Mouse (Mus musculus): ENCODE measurements around the gene Ube2s.
"Not testable (repeated sequence)": the region's sequence is repeated elsewhere in the genome, so short reads cannot be mapped to it uniquely, and the experiment has no call there.

Gene Ube2s

DNA sequence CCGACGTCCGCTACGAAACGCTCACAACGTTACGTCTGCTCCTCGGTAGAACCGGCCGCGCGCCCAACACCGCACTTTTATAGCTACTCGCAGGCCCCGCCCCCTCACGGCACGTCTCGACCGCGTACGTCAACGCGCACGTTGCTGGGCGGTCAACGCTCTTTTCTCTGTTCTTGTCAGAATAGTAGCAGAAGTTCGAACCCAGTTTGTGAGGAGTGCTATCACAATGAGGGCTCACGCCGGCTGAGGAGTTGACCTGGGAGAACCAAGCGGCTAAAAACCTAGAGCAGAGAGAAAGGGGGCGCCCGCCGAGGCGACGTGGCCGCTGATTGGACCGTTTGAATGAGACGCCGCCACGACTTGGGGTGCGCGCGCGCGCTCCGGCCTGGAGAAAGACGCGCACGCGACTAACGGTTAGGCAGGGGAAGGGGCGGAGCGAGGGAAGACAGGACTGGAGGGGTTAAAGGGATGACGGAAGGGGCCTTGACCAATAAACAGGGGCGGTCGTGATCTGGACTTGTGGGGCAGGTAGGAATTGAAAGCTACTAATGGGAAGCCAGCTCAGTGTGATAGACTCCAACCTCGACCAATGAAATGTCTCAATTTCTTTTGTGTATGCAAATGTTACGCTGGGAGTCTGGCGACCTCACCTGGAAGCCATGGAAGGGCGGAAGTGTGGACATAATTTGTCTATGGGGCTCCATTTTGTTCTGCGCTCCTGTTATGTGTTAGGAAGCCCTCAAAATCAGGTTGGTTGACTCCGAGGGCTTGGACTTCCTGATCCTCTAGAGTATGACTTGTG lies at the start of gene Ube2s:
Gene Ube2s (minus strand): TSS at position 288 of the 802 bp plus-strand sequence.
- peak; percentile 99 for DNase-seq (ENCODE audit: low read depth, low spot score)

DNA sequence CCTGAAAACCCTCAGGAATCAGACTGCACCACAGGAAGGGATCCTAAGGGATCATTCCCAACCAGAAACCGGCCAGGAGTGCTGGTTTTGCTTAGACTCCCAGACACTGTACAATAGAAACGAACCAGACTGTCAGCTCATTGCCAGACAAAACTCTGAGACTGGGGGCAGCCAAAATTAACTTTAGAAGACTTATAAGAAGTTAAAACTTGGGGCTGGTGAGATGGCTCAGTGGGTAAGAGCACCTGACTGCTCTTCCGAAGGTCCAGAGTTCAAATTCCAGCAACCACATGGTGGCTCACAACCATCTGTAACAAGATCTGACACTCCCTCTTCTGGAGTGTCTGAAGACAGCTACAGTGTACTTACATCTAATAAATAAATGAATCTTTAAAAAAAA lies 48.5 kb upstream of the Ube2s start:
- not testable (repeated sequence) for DNase-seq (ENCODE audit: low read depth, low spot score)

DNA sequence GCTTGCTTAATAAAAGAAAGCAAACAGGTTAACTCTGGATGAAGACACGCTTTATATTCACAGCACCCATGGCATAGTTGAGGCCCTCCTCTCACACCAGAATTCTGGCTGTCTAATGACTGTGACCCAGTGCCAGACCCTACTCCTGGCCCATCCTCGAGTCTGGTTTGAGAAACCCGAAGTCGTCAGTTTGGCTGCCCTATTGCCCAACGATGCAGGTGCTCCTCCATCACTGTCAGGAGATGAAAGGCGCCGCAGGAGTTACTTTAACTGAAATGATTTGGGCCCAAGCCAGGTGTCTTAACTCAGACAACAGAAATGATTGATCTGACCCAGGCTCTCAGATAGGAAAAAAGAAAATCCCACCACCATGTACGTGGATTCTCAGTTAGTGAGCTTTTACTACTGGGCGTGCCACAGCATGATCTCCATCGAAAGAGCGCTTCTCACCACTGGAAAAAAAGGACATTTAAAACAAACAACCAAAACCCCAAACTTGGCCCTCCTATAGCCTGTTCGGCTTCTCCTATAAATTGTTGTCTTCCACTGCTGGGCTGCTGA lies 47.1 kb upstream of the Ube2s start:
- DNase-seq (ENCODE audit: low read depth, low spot score), result no peak

DNA sequence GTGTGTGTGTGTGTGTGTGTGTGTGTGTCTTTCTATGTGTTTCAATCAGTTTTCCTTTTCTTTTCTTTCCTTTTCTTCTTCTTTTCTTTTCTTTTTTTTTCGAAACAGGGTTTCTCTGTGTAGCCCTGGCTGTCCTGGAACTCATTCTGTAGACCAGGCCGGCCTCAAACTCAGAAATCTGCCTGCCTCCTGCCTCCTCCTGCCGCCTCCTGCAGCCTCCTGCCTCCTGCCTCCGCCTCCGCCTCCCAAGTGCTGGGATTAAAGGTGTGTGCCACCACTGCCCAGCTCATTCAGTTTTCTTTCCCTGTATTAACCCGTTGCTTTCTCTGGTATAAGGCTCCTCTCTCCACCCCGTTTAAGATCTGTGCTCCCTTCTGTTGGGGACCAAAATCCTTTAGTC lies 44.9 kb upstream of the Ube2s start:
- DNase-seq (ENCODE audit: low read depth, low spot score), result no peak

DNA sequence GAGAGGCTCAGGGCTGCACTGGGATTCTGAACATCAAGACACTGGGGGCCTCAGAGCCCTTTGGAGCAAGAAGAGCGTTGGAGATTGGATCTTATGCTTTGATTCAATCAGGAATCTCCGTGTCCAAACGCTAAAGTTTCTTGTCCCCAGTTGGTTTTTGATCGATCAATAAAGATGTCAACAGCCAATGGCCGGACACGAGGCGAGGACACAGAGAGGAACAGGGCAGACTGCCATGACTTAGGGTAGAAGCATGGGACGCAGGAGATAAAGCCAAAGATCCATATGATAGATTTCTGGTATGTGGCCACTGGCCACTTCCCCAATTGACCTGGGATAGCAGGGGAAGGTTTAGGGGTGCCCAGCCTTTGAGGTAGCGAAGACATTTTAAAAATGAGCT lies 44.1 kb upstream of the Ube2s start:
- no peak for DNase-seq (ENCODE audit: low read depth, low spot score)

DNA sequence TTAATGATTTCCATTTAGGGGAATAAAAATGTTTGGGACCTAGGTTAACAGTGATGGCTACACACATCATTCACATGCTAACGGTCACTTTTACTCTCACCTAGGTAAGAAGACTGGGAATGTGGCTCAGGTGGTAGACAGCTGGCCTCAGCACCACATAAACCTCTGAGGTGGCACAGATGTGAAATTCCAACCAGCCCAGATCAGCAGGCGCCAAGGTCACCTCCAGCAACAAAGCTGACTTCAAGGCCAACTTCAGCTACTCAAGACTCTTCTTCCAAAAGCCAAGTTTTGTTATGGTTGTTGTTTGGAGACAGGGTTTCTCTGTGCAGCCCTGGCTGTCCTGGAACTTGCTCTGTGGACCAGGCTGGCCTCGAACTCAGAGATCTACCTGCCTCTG lies 41.2 kb upstream of the Ube2s start:
- no peak for DNase-seq (ENCODE audit: low read depth, low spot score)

DNA sequence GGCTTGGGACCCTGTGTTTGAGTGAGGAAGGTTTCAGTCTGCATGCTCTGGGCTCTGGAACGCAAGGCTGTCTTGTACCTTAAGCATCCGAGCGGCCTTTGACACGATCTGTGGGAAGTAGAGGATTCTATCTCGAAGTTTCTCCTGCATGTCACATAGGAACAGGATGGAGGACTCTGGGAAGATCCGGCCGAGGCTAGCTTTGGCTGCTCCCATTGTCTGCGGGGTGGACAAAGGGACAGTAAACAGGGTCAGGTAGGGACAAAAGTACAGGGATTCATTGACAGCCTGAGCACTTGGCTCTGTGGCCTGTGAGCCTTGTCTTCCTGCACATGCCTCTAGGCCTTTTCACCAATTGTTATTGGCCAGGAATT lies 38.9 kb upstream of the Ube2s start:
- DNase-seq (ENCODE audit: low read depth, low spot score), result no peak

DNA sequence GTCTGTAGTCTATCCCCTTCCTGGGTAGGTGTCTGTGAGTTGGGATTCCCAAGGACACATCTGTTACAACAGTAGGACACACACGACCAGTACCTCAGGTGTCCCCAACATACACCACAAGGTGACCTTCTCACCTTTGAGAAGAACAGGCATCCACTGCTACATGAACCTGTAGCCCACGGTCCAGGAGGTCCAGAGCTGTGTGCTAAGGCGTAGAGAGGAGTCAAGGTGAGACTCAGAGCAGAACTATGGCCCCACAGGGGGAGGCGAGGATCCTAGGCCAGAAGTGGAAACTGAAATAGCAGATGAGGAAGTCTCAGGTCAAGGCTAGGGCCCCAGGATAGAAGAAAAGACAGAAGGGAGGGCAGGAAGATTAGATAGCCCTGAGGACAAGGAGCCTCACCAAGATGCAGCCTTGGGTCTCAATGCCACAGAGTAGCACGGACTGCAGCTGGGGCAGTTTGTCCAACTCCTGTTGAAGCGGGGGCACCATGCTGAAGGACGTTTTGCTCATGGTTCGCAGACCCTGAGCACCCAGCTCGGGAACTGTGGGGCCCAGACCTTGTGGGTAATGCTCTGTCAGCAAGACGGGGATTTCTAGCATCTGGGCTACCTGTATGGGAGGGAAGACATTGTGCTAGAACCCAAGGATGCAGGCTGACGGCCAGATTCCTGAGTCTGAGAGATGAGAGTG lies 38.4 kb upstream of the Ube2s start:
- DNase-seq (ENCODE audit: low read depth, low spot score), result no peak

DNA sequence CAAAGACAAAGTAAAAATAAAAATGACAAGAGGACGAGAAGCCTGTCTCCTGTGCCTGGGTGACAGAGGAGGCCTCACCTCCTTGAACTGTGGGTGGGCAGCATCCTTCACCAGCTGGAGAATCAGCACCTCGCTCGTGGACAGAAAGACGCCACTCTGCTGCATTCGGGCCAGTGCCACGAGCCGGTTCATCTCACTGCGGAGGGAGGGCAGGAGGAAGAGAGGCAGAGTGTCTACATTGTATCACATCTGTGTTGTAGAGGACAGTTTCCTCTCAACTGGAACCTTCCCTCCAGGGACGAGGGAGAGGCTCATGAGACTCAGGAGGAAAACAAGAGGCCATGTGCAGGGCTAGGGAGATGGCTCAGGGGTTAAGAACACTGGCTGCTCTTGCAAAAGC lies 37.0 kb upstream of the Ube2s start:
- no peak for DNase-seq (ENCODE audit: low read depth, low spot score)

DNA sequence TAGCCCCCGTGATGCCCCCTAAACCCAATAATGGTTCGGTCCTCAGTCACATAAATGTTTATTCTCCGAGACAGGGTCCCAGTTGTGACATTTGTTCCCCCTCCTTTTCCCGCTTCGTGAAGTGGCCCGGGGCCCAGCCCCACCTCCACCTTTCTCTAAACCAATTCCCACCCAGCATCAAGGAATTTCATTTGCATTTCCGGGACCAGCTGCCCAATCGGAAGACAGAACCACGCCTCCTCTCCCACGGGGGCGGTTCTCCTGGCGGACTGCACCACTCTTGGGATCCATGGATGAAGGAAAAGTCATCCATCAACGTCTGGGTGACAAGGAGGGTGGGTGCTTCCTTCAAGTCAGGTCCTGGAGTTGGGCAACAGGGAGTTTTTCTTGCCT lies 32.5 kb upstream of the Ube2s start:
- no peak for DNase-seq (ENCODE audit: low read depth, low spot score)

DNA sequence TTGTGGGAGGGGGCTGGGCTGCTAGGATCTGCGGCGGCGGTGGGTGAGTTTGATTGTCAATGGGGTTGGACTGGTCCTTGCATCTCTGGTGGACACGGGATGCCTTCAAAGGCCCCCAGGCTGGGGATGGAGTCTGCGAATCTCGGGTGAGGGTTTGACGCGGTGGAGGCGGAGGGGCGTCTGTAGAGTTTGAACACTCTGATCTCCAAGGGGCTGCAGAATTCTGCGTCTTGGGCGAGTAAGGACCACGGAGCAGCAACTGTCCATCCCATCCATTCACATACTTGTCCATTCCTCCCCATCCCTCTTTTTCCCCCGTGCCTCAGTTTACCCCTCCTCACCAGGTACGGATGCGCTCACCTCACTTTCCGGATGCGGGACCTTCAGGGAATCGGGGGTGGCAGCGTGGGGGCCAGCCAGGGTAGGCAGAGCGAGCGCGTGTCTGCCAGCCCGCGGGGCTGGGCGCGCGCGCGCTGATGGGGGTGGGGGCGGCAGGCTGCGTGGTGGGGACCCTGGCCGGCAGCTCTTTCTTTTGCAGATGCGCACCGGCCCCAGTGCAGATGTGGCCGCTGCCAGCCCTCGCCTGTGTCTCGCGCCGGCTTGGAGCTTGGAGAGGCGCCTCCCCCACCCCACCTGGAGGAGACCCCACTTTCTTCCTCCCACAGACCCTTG lies 32.0 kb upstream of the Ube2s start, which contains the start of gene Shisa7:
Gene Shisa7 (minus strand): TSS at position 452 of the 672 bp plus-strand sequence.
- no peak for DNase-seq (ENCODE audit: low read depth, low spot score)

DNA sequence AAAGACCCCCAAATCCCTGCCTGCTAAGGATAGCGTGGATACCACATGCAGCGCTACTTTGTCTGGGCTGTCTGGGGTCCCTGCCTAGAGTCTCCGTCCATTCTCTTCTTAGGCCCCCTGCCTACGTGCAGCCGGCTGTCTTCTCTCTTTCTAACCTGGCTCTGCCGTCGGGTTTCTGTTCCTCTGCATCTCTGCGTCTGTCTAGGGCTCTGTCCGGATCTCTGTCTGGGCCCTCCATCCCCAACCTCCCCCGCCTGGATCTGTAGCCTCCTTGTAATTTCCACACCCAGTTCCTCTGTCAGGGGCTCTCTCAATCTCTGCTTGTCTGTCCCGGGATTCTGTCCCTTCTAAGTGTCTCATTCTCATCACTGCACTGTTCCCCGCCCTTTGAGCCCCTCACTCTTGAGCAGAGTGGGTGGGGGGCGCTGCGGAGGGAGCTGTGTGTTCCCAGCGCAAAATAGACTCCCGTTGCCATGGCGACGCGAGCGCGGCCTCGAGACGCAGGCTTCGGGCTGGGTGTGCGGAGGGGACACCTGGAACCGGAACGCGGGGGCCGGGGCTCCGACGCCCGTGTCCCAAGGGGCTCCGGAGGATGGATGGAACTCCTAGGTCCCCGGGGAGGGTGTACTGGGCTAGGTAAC lies 31.3 kb upstream of the Ube2s start:
- peak; percentile 42 for DNase-seq (ENCODE audit: low read depth, low spot score)

DNA sequence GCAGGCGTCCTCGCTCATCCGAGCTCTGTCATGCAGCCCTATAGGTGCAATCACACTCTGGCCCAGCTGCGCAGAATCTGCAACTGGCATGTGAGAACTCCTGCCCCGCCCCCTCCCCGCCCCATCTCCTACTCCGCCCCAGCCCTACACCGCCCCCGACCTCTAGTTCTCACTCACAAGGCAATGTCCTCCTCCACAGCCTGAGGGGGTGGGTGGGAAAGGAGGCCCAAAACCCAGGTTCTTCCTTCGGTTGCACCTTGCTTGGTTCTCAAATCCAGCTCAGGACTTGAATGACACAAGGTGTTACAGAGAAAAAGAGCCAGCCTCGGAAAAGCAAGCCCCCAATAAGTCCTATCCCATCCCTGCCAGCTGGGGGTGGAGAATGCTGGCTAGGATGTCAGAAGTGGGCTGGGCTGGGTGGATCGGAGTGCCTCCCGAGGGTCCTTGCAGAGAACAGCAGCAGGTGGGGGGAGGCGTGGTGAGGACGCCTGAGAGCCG lies 30.3 kb upstream of the Ube2s start:
- peak; percentile 63 for DNase-seq (ENCODE audit: low read depth, low spot score)

DNA sequence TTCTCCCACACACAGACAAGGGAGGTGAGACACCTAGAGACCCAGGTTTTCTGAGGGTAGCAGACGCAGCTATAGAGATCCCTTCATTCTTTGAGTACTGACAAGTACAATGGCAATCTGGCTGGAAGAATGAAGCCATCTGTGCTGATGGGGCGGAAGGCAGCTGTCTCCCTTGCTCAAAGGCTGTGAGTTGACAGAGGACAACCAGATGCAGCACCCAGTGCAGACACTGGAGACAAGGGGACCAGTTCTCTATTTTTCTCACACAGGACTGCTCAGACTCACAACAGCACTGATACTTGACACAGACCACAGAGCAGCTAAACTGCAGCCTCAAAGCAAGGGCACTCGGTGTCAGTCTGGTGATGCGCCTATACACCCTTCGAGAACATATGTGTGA lies 29.7 kb upstream of the Ube2s start:
- DNase-seq (ENCODE audit: low read depth, low spot score), result no peak

DNA sequence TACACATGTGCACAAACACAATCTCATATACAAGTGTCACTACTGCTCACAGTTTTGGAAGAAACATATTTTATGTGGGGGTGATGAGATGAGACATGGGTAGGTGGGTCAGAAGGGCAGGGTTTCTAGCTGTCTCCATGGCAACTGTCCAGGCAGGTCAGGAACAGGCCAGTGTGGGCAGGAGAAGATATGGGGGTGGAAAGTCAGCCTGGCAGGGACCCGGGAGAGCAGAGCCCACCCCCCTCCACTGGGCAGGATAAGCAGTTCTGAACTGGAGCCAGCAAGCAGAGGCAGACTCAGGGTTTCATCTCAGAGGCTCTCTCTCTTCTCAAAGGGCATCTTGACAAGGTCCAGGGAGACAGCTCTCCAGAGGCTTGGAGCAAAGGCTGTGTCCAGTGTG lies 25.2 kb upstream of the Ube2s start:
- DNase-seq (ENCODE audit: low read depth, low spot score), result no peak

DNA sequence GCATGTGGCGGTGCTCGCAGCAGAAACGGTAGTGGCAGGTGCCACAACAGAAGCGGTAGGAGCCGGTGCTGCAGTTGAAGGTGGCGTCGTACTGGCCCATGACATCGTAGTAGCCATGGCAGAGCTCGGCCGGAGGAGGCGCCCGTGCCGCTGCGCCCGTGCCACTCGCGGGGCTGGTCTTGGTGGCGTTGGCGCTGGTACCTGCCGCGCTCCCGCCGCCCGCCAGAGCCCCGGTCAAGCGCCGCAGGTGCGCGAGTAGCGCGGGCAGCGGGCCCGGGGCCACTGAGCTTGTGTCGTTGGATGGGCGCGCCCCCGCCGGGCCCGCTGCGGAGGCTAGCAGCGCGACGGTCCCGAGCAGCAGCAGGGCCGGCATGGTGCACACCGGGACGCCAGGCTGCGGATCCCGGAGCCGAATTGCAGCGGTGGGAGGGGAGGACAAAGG lies 24.0 kb upstream of the Ube2s start:
- peak; percentile 82 for DNase-seq (ENCODE audit: low read depth, low spot score)

DNA sequence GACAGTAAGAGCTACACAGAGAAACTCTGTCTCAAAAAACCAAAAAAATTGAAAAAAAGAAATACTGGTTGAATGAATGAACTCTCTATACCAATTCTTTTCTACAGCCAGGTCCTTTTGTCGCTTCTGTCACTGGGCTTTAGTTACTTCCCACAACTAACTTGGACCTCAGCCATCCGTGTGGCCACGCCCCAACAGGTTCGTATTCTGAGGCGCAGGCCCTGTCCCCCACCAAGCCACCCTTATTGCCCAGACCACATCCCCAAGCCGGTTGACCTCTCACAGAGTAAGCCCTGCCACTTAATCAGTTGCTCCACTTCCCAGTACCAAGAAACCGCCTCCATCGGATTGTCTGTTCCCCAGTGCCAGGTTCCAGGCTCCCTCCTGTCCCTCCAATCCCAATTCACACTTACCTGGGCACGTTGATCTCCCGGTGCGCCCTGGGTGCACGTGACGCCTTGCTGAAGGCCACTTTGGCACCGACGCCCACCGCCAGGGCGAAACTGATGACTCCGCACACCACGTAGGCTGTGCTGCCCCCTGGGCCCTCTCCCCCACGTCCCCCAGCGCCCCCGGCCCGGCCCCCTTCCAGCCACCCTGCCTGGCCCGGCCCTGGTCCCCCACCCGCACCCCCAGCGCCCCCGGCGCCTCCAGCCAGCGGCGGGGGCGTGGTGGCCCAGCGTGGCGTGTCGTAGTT lies 23.4 kb upstream of the Ube2s start:
- DNase-seq (ENCODE audit: low read depth, low spot score), result no peak

DNA sequence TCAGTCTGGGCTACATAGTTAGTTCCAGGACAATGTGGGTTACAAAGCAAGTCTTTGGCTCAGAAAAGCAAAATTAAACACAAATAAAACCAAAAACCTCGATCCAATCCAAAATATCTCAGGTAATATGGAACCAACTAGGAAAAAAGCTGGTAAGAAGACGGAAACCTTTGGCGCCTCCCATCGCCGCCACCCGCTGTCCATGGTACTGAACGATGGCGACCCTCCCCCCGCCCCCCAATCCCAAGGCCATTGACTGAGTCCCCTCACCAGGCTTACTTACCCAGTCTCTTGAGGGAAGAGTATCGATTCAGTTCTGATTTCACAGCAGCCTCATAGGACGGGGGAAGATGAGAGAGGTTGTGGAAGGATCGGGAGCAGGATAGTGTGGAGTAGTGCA lies 18.1 kb upstream of the Ube2s start:
- no peak for DNase-seq (ENCODE audit: low read depth, low spot score)

DNA sequence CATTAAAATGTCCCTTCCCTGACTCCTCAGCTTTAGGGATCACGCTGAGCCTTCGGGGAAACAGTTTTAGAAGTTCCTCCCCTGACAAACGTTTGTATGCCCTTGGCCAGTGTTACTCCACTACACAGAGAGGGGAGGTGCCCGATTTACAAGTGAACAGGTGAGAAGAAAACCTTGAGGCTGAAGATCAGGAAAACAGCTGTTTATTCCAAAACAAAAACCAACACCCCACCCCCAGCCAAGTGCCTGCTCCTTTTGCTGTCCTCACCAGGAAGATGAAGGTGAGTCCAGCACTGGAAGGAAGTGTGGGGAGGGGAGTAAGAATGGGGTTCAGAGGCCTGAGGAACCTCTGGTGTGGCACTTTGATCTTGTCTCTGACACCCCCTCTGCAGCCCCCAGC lies 13.0 kb upstream of the Ube2s start:
- DNase-seq (ENCODE audit: low read depth, low spot score), result no peak

DNA sequence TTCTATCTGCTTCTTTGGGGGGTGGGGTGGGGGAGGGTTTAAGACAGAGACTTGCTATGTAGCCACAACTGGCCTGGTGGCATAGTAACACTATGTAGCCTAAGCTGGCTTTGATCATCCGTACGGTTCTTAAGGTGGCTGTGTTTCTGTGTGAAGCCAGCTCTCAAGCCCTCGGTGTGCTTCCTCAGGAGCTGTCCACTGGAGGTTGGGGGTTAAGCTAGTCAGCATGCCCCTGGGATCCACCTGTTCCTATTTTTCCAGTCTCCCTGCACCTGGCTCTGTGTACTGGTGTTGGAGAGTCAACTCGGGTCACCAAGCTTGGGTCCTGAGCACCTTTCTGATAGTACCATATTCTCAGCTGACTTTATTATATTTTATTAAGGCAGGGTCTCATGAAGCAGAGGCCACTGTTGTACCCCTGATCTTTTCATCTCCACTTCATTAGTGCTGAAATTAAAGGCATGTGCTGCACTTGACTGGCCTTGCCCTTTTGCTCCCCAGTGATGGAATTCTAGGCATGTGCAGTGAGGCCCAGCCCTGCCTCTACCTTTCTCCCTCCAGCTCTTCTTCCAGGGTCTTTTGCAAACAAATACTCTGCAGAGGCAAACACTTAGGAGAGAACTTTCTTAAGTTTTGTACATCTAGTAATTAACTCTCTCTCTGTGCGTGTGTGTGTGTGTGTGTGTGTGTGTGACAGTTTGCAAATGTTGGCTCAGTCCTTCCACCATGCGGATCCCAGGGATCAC lies 9.9 kb upstream of the Ube2s start:
- no peak for DNase-seq (ENCODE audit: low read depth, low spot score)
